Mouse (Mus musculus) retina, postnatal 1 day (tissue): ENCODE measurements at regions not wholly inside any gene's neighbourhood (a gene's known extent, or its start where the extent isn't known, plus 50 kb on each side); places are given as distances from the start of the nearest gene placed in this dataset.
"Not testable (repeated sequence)": the region's sequence is repeated elsewhere in the genome, so short reads cannot be mapped to it uniquely, and the experiment has no call there.

ENCODE experiments used
- DNase-seq: peaks from one replicate; pipeline ENCODE4 v3.0.0-alpha.2; 2012

DNA sequence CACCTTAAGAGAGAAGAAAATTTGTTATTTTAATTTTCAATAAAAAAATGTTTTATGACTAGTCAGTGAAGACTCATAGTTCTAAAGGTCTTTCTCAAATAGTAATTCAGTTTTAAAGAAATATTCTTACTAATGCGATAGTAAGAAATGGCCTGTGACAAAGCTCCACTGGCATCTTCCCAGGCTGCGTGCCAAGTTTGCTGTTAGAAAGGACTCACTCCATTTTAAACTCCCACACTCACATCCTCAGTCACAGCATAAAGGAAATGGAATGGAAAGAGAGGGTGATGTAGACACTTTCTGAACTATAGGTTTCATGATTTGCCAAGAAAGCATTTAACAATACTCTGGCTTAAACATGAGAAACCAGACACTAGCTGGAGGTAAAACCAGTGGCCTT is 436.6 kb downstream of the Mei4 start:
- no peak for DNase-seq

DNA sequence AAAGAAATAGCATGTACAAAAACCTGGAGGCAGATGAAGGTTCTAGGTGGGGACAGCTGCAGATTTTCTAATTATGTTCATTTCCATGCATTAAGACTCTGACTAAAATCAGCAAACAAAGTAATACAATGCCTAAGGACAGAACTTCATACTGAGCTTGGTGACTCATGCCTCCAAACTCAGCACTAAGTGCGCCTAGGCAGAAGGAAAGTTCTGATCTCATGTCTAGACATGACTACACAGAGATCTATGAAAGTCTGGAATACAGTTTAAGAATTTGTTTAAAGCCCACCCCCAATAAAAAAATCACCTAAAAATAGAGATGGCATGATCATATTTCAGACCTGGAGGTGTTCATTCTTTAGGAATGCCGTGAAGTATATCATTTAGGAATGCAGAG is 442.8 kb downstream of the Mei4 start:
- DNase-seq = no peak

DNA sequence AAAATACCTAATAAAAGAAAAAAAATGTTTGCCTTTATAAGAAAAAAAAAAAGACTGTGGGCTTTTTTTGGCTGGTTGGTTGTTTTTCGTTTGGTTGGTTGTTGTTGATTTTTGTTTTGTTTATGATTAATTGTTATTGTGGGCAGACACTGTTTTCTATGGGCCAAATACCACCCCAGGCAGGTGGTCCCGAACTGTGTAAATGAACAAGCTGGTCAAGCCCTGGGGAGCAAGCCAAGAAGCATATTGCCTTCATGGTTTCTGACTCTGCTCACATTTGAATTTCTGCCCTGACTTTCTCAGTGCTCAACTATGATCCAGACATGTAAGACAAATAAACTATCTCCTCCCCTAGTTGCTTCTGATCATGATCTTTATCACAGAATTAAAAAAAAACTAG is 449.0 kb downstream of the Mei4 start:
- DNase-seq = no peak

DNA sequence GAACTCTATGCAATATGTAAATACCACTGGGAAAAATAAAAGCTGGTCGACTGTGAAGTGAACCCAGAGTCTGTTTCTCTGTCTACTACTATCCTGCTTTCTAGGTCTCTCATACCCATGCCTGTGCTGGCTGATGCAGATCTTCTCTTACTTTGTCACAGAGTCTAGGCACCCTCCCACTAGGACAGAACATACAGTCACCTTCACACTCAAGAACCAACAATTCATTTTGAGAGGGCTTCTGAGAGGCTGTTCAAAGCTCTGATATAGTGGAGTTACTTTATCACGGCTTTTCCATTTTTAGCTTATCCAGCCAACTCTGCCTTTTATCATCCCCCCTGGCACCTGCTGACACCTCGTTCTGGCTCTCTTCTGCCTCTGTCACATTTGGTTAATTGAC is 477.0 kb downstream of the Mei4 start:
- DNase-seq = no peak

DNA sequence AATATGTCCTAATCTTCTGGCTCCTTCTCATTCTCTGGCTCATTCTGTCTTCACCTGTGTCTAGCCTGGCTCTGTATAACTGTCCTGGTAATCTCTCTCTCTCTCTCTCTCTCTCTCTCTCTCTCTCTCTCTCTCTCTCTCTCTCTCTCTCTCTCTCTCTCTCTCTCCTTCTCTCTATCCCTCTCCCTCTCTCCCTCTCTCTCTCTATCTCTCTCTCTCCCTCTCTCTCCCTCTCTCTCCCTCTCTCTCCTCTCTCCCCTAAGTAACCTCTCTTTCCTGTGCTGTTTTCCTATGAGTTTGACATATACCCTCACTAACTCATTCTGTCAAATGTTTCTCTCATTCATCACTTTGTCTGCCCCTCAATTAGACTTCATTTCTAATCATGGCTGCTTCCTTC is 478.6 kb upstream of the Irak1bp1 start:
- not testable (repeated sequence) for DNase-seq

DNA sequence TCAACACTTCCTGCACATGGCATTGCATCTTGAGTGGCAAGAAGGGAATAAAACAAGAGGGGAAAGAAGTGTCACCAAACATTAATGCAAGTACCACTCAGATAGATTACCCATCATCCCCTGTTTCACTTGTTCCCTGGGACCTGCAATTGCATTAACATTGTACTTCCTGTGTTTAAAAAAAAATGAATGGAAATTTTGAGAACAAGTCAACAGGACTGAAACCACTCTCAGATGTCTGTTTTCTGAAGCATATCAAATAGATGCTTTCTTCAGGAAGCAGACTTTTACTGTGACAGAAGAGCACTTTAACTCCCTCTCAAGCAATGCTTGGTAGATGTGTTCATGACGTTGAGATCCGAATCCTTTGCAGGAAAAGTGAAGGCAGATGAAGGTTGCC is 469.8 kb upstream of the Irak1bp1 start:
- DNase-seq = no peak

DNA sequence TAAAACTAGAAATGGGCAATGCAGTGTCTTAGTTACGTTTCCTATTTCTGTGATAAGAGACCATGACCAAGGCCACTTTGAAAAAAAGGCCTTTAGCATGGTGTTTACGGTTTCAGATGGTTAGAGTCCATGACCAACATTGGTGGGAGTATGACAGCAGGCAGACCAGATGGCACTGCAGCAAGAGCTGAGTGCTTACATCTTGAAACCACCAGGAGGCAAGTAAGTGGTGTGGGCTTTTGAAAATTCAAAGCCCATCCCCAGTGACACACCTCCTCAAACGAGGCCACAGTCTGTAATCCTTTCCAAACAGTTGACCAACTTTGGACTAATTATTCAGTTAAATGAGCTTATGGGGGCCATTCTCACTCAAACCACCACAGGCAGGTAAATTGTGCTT is 427.0 kb upstream of the Irak1bp1 start:
- peak; percentile 57 for DNase-seq

DNA sequence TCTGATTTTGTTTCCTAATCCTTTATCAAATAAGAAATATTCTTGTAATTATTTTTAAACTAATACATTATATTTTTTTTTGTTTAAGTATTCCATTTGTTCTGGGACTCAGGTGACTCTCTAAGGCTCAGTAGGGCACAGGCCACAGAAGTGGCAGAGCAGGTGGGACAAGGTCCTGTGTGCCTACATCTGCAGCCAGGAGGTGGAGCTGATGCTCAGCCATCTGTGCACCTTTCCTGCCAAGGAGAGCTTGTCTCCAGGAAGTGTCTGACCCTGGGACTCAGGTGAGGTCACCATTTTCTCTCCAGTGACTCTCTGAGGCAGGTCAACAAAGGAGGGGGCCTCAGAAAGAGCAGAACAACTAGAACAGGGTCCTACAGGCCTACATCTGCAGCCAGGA is 425.3 kb upstream of the Irak1bp1 start:
- DNase-seq = no peak

DNA sequence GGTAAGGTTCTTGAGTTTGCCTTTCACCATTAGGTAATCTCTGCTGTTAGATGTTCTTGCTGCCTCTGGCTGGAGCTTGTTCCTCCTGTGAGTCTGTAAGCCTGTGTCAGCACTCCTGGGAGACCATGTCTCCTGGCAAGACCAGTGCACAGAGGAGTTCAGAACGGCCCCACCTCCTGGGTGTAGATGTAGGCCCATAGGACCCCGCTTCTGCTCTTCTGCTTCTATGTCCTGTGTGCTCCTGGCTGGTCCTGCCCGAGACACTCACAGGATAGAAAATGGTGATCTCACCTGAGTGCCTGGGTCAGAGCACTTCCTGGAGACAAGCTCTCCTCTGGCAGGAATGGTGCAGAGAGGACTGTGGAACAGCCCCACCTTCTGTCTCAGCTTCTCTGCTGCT is 422.2 kb upstream of the Irak1bp1 start:
- no peak for DNase-seq

DNA sequence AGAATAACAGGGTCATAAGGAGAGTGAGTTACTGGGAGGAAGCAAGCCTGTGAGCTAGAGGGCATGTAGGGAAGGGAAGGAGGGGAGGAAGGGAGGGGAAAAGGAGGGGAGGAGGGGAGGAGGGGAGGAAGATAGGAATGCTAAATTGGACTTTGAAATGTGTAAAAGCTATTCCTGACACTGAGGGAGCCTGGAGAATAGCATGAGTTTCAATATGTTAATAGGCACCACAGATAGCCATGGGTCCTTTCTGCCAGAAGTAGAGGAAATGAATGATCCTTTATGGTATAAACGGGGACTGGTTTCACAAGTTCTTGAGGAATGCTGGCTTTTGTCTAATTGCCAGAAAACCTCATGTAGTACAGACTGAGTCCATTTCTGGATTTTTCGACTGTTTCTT is 420.4 kb upstream of the Irak1bp1 start:
- no peak for DNase-seq
